Mouse (Mus musculus): ENCODE results near the gene Cys1.

DNA sequence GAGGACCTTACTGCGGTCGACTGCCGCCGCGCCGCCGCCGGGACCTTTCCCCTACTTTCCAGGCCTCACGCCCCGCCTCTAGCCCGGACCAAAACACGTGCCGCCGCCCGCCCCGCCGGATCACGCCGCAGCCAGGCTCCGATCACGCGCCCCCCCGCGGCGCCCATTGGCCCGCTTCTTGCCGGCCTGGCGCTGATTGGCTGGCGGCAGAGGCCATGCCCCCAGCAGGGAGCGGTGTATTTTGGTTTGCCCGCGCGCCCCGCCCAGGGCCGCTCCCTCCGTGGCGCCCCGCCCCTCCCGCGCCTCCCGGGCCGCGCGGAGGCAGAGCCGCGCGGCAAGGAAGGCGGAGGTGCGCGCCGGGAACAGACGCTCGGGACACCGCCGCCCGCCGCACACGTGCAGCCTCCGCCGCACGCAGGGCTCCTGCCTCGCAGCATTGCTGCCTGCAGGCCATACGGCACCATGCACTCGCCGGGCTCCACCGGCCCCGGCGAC, 30.5 kb downstream of the Cys1 start, which contains the start of gene Klf11:
- TF ChIP-seq CTCF (IDR thresholded peaks at IDR 0.05; ENCODE audit: low read depth) (no peak), EP300 (IDR thresholded peaks at IDR 0.05; ENCODE audit: low read depth) (peak; percentile 99)

All from heart, postnatal 0 days (tissue).